Mouse (Mus musculus) ES-Bruce4 (cell line): ENCODE results near the gene Zfp354b.

Experiments used
- CTCF ChIP-seq: IDR thresholded peaks from one replicate; pipeline ENCODE4 v1.8.1; 2011; ENCODE audit warnings: low read depth, low read length
- EP300 ChIP-seq: IDR thresholded peaks from 2 replicates; pipeline ENCODE4 v1.6.1; 2011; ENCODE audit warnings: low read depth, low read length; ENCODE audit not compliant: insufficient read depth
- POLR2A ChIP-seq: IDR thresholded peaks from one replicate; pipeline ENCODE4 v1.8.1; 2011; ENCODE audit warnings: low read length; ENCODE audit not compliant: insufficient read depth

- TF ChIP-seq CTCF: peak; percentile 35
- TF ChIP-seq POLR2A: no peak
- TF ChIP-seq EP300: no peak
Observed at GRCm38 (mm10) chr11:50939621-50940366, 8.4 kb upstream of the Zfp354b start.
